Mouse (Mus musculus) hindbrain, embryonic 14.5 days (tissue): ENCODE results near the gene Myf6. TPM values are rescaled to one million over a fixed set of nuclear protein-coding genes. Genes with fewer than 3 reads are reported as not detected.

Experiments used
- ATAC-seq: fragments of 200-750 bp; cut with Nextera tagmentation; 2 replicates; pipeline ENCODE4 v1.8.0; 2017; ENCODE audit warnings: moderate number of reproducible peaks, mild to moderate bottlenecking, moderate TSS enrichment, moderate library complexity; ENCODE audit not compliant: low FRiP score
- DNase-seq: peaks from one replicate; pipeline ENCODE4 v3.0.0-alpha.2; 2015; ENCODE audit warnings: low spot score
- H3K27ac ChIP-seq: fragments of 300-500 bp; sonication (generic); 2 replicates; pipeline ENCODE4 v1.5.1; 2014; ENCODE audit warnings: mild to moderate bottlenecking, moderate library complexity
- H3K27me3 ChIP-seq: fragments of 300-500 bp; sonication (generic); 2 replicates; pipeline ENCODE4 v1.6.1; 2014; ENCODE audit warnings: mild to moderate bottlenecking, low read length, mixed read lengths; ENCODE audit not compliant: control insufficient read depth, insufficient read depth
- H3K36me3 ChIP-seq: fragments of 300-500 bp; sonication (generic); replicated peaks from 2 replicates; pipeline ENCODE4 v1.6.1; 2014; ENCODE audit not compliant: control insufficient read depth, insufficient read depth
- H3K4me1 ChIP-seq: fragments of 300-500 bp; sonication (generic); replicated peaks from 2 replicates; pipeline ENCODE4 v1.6.1; 2014; ENCODE audit warnings: antibody characterized with exemption, low read length, mixed read lengths; ENCODE audit not compliant: control insufficient read depth, insufficient read depth
- H3K4me2 ChIP-seq: fragments of 300-500 bp; sonication (generic); replicated peaks from 2 replicates; pipeline ENCODE4 v1.6.1; 2014; ENCODE audit warnings: mild to moderate bottlenecking, moderate library complexity
- H3K4me3 ChIP-seq: fragments of 300-500 bp; sonication (generic); replicated peaks from 2 replicates; pipeline ENCODE4 v1.5.1; 2014; ENCODE audit warnings: mild to moderate bottlenecking, low read length
- H3K9ac ChIP-seq: fragments of 300-500 bp; sonication (generic); 2 replicates; pipeline ENCODE4 v1.6.1; 2014
- H3K9me3 ChIP-seq: fragments of 300-500 bp; sonication (generic); 2 replicates; pipeline ENCODE4 v1.6.1; 2016; ENCODE audit warnings: low read length; ENCODE audit not compliant: control insufficient read depth
- WGBS: fragments of 180-500 bp; shearing (Covaris S2); extraction: QIAGEN DNeasy Blood & Tissue Kit; methylation state at CpG from one replicate; pipeline ENCODE4 v1.1.7; 2014; 5-methylcytosine and 5-hydroxymethylcytosine counted together
- polyA plus RNA-seq: library from polyadenylated mRNA; unstranded; fragments of >200 nt; fragmentation: Nextera tagmentation; extraction: Ambion mirVana; gene quantifications from 2 replicates; pipeline ENCODE4 v1.2.1, GENCODE M21; 2014

The Myf6 gene
- not detected in 2 replicates for polyA plus RNA-seq

DNA sequence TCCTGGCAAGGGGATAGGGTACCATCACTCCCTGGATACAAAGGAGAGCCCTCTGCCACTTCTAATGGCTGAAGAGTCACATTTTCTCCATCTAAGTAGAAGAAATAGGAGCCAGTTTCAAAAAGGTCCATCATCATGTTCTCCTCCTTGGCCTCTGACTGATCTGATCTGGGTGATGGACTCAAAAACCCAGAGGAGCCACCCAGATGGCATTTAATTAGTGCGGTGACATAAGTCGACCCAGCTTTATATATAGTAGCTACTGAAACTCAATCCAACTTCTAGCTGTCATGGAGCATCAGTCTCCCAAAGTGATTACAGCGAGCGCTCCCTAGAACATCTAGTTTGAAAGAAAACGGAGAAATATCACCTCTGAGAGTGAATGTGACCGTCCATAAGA, at the start of gene Myf6:
Myf6 (minus strand) TSS at position 170 of the 400 bp plus-strand sequence.
- Histone ChIP-seq H3K36me3 (no peaks in the 10 kb centered on the region), H3K9me3 (no peaks in the 10 kb centered on the region), H3K4me3 (no peak within 1 kb of the TSS), H3K4me2 (peak within 1 kb of the TSS; percentile 34), H3K27ac (no peak within 1 kb of the TSS), H3K27me3 (no peaks in the 10 kb centered on the region), H3K9ac (no peak within 1 kb of the TSS), H3K4me1 (peaks cover 3% of the 10 kb centered on the region; the same call in 1 of the 2 replicates)
- ATAC-seq (0 out of 2 replicates have a peak, but pooled peaks have one; percentile 27), DNase-seq (no peak)
- WGBS: 90% methylated on average over 6 of the region's 6 CpGs

DNA sequence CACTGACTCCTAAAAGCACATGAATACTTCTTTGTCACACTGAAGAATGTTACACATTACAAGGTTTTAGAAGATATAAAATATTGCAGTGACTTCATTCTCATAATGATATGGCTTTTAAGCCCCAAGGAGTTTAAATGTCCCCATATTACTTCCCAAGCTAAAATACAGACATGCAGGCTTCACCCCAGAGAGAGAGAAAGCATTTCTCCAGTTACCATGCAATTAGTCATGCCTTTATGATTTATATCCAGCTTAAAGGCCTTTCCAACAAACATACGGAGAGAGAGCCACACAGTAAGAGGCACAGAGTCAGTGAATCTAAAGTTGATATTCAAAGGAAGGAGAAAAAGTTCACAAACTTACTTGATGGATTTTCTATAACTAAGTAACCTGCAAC, 48.5 kb upstream of the Myf6 start:
- Histone ChIP-seq H3K4me1 (no peaks in the 10 kb centered on the region), H3K27me3 (no peaks in the 10 kb centered on the region), H3K9me3 (no peaks in the 10 kb centered on the region), H3K27ac (no peak overlapping the region), H3K4me3 (no peak overlapping the region), H3K4me2 (no peak overlapping the region), H3K9ac (no peak overlapping the region), H3K36me3 (no peaks in the 10 kb centered on the region)
- 35% methylated on average over 1 of the region's 1 CpGs for WGBS
- ATAC-seq (no peak), DNase-seq (no peak)

DNA sequence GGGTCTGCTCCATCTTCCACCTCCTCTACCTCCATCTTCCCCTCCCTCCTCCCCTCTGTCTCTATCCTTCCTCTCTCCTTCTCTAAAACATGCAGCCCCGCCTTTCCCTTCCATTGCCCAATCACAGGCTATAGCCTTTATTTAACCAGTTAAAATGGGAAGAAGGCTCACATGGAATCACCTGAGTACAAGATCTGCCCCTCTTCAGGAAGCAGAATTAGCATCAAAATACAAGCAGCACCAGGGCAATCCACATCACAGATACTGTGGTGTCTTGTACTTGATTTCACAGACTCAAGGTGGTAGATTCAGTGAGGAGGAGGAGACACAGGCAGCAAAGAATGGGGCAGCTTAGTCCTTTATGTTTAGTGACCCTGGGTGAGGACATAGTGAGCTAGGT, 34.2 kb upstream of the Myf6 start:
- DNase-seq: no peak
- no peaks in the 10 kb centered on the region for H3K27me3 ChIP-seq
- H3K9me3 ChIP-seq: no peaks in the 10 kb centered on the region
- WGBS: 83% methylated on average over 1 of the region's 1 CpGs
- ATAC-seq: no peak
- H3K36me3 ChIP-seq: no peaks in the 10 kb centered on the region
- no peak overlapping the region for H3K9ac ChIP-seq
- no peak overlapping the region for H3K27ac ChIP-seq
- H3K4me2 ChIP-seq: no peak overlapping the region
- H3K4me1 ChIP-seq: no peaks in the 10 kb centered on the region
- no peak overlapping the region for H3K4me3 ChIP-seq

DNA sequence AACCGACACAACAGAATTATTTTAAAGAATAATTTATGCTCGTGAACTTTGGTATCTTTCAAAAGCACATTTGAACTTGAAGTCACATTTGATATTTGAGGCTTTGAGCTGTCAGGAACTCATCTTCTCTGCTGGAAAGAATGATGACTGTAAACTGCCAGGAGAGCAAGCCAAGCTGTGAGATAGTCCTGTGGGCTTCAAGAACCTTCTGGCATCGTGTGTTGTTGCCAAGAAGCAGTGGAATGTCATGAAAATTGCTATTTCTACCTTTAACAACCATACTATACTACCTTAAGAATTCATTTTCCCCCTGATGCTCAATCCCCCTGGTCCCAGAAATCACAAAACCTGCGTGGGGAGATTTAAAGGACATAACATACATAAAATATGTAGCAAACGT, 24.7 kb upstream of the Myf6 start:
- H3K4me1 ChIP-seq: no peaks in the 10 kb centered on the region
- 79% methylated on average over 5 of the region's 5 CpGs for WGBS
- no peaks in the 10 kb centered on the region for H3K36me3 ChIP-seq
- H3K4me3 ChIP-seq: no peak overlapping the region
- ATAC-seq: no peak
- no peak for DNase-seq
- no peaks in the 10 kb centered on the region for H3K9me3 ChIP-seq
- no peak overlapping the region for H3K27ac ChIP-seq
- no peak overlapping the region for H3K9ac ChIP-seq
- H3K4me2 ChIP-seq: no peak overlapping the region
- no peaks in the 10 kb centered on the region for H3K27me3 ChIP-seq

DNA sequence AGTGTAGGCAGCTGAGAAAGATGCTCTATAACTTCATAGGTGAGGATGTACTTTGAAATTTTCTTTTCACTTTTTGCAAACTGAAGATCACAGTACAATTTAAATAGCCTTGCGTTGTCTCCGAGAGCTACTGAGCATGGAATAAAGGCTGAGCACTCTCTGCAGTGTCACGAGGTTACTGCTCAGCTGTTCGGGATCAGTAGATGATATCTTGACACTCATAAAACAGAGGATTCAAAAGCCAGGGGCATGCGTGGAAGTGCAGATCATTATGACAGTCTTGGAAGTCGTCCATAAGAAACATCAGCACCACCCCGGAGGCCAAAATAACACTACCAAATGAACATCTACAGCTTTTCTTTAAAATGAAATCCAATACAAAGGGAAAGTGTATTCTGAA, 22.1 kb upstream of the Myf6 start:
- H3K9ac ChIP-seq: no peak overlapping the region
- H3K27me3 ChIP-seq: no peaks in the 10 kb centered on the region
- H3K4me3 ChIP-seq: no peak overlapping the region
- 81% methylated on average over 7 of the region's 7 CpGs for WGBS
- no peak for DNase-seq
- no peak for ATAC-seq
- H3K4me1 ChIP-seq: no peaks in the 10 kb centered on the region
- no peak overlapping the region for H3K4me2 ChIP-seq
- H3K27ac ChIP-seq: no peak overlapping the region
- no peaks in the 10 kb centered on the region for H3K9me3 ChIP-seq
- H3K36me3 ChIP-seq: no peaks in the 10 kb centered on the region

DNA sequence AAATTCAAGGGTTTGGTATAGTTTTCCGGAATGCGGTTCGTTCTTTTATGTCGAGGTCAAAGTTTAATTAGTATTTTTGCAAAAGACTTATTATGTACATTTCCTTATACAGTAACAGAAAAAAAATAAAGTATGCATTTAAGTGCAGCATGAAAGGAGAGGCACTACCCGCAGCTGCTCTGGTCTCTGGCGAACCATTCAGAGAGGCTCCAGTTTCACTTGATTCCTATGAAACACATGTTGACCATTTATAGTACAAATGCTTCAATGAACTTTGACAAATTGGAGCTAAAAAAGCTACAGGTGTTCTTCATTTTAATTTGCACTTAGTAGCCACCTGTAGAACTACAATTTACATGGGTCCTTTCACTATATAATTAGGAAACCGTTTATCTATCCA, 20.2 kb upstream of the Myf6 start:
- ATAC-seq (no peak), DNase-seq (no peak)
- Histone ChIP-seq H3K27ac (no peak overlapping the region), H3K4me3 (no peak overlapping the region), H3K36me3 (no peaks in the 10 kb centered on the region), H3K4me2 (no peak overlapping the region), H3K4me1 (no peaks in the 10 kb centered on the region), H3K27me3 (no peaks in the 10 kb centered on the region), H3K9ac (no peak overlapping the region), H3K9me3 (no peaks in the 10 kb centered on the region)
- WGBS: 90% methylated on average over 7 of the region's 7 CpGs

DNA sequence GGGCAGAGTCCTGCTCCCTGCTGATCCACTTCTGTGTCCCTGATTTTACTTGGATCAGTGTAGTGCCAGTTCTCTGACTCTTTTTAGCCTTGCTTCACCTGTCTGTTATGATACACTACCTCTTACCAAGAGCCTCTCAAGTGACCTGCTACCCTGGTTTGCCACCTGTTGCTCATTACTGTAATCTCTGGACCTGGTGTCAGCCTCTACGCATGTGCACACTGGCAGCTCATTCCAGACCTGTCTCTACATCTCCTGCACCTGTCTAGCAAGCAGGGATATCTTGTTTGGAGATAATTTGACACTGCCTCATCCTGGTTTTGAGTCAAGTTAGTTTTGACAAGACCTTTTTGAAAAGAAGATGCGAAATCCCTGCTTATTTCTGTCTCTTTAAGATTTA, 11.9 kb upstream of the Myf6 start:
- ATAC-seq: no peak

DNA sequence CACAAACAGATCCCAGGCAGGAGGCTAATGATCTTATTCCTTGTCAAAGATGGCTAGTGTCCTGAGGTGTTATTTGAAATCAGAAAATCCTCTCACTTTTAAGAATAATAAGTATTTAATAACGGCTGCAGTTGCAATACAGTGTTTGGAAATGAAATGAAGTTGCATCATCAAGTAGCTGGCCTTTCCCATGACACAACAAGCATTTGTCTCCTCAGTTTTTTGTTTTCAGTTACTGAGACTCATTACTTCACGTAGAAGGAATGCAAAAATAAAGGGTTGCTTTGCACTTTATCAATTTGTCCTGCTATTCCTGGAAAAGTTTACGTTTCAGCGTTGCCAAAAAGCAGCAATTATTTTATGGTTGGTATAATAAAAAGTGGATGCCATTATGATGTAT, 8.9 kb upstream of the Myf6 start:
- 87% methylated on average over 4 of the region's 4 CpGs for WGBS
- ATAC-seq: no peak

More for the DNA sequence above, 11.9 kb upstream of the Myf6 start:
- H3K36me3 ChIP-seq: no peaks in the 10 kb centered on the region
- H3K4me2 ChIP-seq: no peak overlapping the region
- H3K9ac ChIP-seq: no peak overlapping the region
- DNase-seq: no peak
- H3K27ac ChIP-seq: no peak overlapping the region
- H3K4me3 ChIP-seq: no peak overlapping the region
- 87% methylated on average over 2 of the region's 2 CpGs for WGBS
- H3K27me3 ChIP-seq: no peaks in the 10 kb centered on the region
- H3K9me3 ChIP-seq: no peaks in the 10 kb centered on the region
- no peaks in the 10 kb centered on the region for H3K4me1 ChIP-seq

DNA sequence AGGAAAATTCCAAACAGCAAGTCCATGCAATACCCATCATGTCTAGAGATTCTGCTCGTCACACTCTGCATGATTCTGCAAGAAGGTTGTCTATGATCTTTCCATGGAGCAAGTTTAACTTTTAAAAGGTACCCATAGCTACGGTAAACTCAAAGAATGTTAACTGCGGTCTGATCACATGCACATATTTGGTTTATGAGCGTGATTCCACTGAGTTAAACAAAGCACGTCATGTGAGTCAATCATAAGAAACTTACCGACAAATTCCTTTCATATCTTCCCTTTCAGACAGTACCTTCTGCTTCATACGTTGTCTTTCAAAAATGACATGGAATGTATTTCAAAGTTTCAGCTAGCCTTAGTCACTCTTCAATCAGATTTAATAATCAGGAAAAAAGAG, 7.7 kb upstream of the Myf6 start:
- 91% methylated on average over 7 of the region's 7 CpGs for WGBS
- DNase-seq: no peak
- H3K4me1 ChIP-seq: no peaks in the 10 kb centered on the region
- H3K9me3 ChIP-seq: no peaks in the 10 kb centered on the region
- no peak overlapping the region for H3K27ac ChIP-seq
- no peak for ATAC-seq
- no peaks in the 10 kb centered on the region for H3K36me3 ChIP-seq
- no peak overlapping the region for H3K9ac ChIP-seq
- H3K27me3 ChIP-seq: no peaks in the 10 kb centered on the region
- H3K4me2 ChIP-seq: no peak overlapping the region
- H3K4me3 ChIP-seq: no peak overlapping the region

More for the DNA sequence above, 8.9 kb upstream of the Myf6 start:
- Histone ChIP-seq H3K9me3 (no peaks in the 10 kb centered on the region), H3K27me3 (no peaks in the 10 kb centered on the region), H3K27ac (no peak overlapping the region), H3K9ac (no peak overlapping the region), H3K36me3 (no peaks in the 10 kb centered on the region), H3K4me1 (no peaks in the 10 kb centered on the region), H3K4me3 (no peak overlapping the region), H3K4me2 (no peak overlapping the region)
- DNase-seq: no peak

DNA sequence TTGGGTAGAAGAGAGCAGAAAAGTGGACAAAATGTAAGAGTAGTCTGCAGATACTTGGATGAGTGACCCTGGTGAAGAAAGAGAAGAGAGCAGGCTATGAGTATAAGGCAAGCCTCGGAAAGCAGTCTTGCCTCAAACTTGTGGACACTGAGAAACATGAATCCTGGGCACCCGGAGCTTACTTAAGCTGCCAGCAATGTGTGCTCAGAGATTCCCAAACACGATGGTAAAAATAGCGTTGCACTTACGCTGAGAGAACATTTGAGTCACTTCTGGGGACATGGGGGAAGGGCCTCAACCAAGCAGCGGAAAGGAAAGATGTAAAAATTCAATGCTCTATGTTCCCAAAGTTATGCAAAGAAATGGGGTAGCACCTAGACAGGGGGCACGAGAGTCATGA, 5.1 kb upstream of the Myf6 start:
- no peaks in the 10 kb centered on the region for H3K4me1 ChIP-seq
- H3K9ac ChIP-seq: no peak overlapping the region
- no peak for ATAC-seq
- H3K4me2 ChIP-seq: no peak overlapping the region
- DNase-seq: no peak
- no peaks in the 10 kb centered on the region for H3K27me3 ChIP-seq
- 92% methylated on average over 7 of the region's 7 CpGs for WGBS
- no peak overlapping the region for H3K27ac ChIP-seq
- no peaks in the 10 kb centered on the region for H3K9me3 ChIP-seq
- no peaks in the 10 kb centered on the region for H3K36me3 ChIP-seq
- H3K4me3 ChIP-seq: no peak overlapping the region
